Mouse (Mus musculus) hindbrain, embryonic 16.5 days (tissue): Measurements from ENCODE around the gene Tmem132c. TPM values are rescaled to one million over a fixed set of nuclear protein-coding genes. Genes with fewer than 3 reads are reported as not detected.

Experiments
- ATAC-seq: fragments of 200-750 bp; cut with Nextera tagmentation; 2 replicates; pipeline ENCODE4 v1.8.0; 2017; ENCODE audit warnings: moderate TSS enrichment, moderate library complexity
- H3K27ac ChIP-seq: fragments of 300-500 bp; sonication (generic); 2 replicates; pipeline ENCODE4 v1.5.1; 2014; ENCODE audit warnings: low read depth, mild to moderate bottlenecking, control low read depth, low read length, moderate library complexity
- H3K27me3 ChIP-seq: fragments of 300-500 bp; sonication (generic); replicated peaks from 2 replicates; pipeline ENCODE4 v1.6.1; 2014; ENCODE audit warnings: low read length; ENCODE audit not compliant: control insufficient read depth, insufficient read depth
- H3K36me3 ChIP-seq: fragments of 300-500 bp; sonication (generic); 2 replicates; pipeline ENCODE4 v1.6.1; 2014; ENCODE audit warnings: mild to moderate bottlenecking, low read length, moderate library complexity, mixed read lengths; ENCODE audit not compliant: control insufficient read depth, insufficient read depth
- H3K4me1 ChIP-seq: fragments of 300-500 bp; sonication (generic); 2 replicates; pipeline ENCODE4 v1.6.1; 2014; ENCODE audit warnings: low read depth, low read length; ENCODE audit not compliant: control insufficient read depth, insufficient read depth
- H3K4me2 ChIP-seq: fragments of 300-500 bp; sonication (generic); 2 replicates; pipeline ENCODE4 v1.6.1; 2014; ENCODE audit warnings: mild to moderate bottlenecking, low read length, control low read depth, moderate library complexity
- H3K4me3 ChIP-seq: fragments of 300-500 bp; sonication (generic); 2 replicates; pipeline ENCODE4 v1.5.1; 2014; ENCODE audit warnings: mild to moderate bottlenecking, low read length, control low read depth, moderate library complexity
- H3K9ac ChIP-seq: fragments of 300-500 bp; sonication (generic); 2 replicates; pipeline ENCODE4 v1.6.1; 2014; ENCODE audit warnings: low read depth, mild to moderate bottlenecking, control low read depth, low read length, moderate library complexity
- H3K9me3 ChIP-seq: fragments of 300-500 bp; sonication (generic); 2 replicates; pipeline ENCODE4 v1.6.1; 2014; ENCODE audit warnings: mild to moderate bottlenecking, low read length, moderate library complexity; ENCODE audit not compliant: control insufficient read depth
- WGBS: fragments of 180-500 bp; shearing (Covaris S2); extraction: QIAGEN DNeasy Blood & Tissue Kit; methylation state at CpG from one replicate; pipeline ENCODE4 v1.1.7; 2014; 5-methylcytosine and 5-hydroxymethylcytosine counted together
- polyA plus RNA-seq: library from polyadenylated mRNA; unstranded; fragments of >200 nt; fragmentation: Nextera tagmentation; extraction: Ambion mirVana; gene quantifications from 2 replicates; pipeline ENCODE4 v1.2.1, GENCODE M21; 2015

Tmem132c gene
- polyA plus RNA-seq, 1 experiment from 2014 or later = 12.0 TPM

DNA sequence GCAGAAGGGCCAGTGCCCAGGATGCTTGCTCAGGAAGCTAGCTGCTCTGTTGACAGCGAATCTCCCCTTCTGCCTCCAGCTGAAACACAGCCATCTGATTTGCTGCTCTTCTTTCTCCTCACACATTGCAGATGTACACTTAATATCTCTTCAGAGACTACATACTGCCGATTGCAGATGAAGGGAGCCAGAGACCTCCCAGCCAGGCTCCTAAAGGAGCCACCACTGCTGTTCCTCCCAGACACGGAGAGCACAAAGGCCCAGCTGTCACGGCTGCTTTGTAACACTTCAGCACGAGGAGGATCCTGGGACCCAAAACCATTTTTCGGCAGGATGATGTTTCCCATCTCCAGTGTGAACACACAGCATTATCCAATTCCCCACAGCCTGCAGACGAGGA lies 255.3 kb downstream of the Tmem132c start:
- Histone ChIP-seq H3K9me3 (no peaks in the 10 kb centered on the region), H3K9ac (0 out of 2 replicates have a peak overlapping the region, but pooled peaks have one; percentile 7), H3K4me1 (peaks cover 17% of the 10 kb centered on the region), H3K27ac (no peak overlapping the region), H3K4me3 (no peak overlapping the region), H3K4me2 (no peak overlapping the region), H3K36me3 (no peaks in the 10 kb centered on the region), H3K27me3 (no peaks in the 10 kb centered on the region)
- no peak; the same call in 1 of the 2 replicates for ATAC-seq
- 28% methylated on average over 7 of the region's 7 CpGs for WGBS

DNA sequence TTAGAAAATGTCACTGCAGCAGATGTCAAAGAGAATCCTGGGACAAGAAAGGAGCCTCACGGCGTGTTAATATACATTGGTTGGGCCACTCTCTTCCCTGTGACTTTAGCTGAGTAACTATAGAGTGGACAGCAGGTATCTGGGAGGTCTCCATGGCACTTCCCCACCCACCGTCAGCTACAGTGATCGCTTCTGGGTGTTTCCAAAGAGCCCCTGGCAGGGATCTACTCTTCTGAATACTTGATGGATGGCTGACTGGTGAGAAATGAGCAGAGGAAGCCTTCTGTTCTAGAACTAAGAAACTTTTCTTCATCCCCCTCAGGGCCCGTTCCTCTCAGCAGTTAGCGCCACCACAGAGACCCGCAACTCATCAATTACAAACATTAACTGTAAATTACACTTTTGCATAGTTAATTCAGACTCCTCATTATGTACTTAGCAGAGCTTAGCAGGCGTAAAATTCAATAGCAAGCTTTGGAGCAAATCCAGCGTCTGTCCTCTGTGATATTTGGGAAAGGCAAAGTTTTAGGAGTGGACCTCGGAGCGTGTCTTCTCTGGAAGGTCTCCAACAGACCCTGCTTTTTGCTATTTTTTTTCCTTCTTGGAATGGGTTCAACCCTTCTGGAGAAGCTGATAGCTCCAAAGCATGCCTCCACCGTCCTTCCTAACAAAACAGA lies 257.7 kb downstream of the Tmem132c start:
- Histone ChIP-seq H3K27me3 (no peaks in the 10 kb centered on the region), H3K9ac (no peak overlapping the region), H3K36me3 (no peaks in the 10 kb centered on the region), H3K4me3 (no peak overlapping the region), H3K4me2 (no peak overlapping the region), H3K4me1 (peaks cover 17% of the 10 kb centered on the region), H3K9me3 (no peaks in the 10 kb centered on the region), H3K27ac (no peak overlapping the region)
- 26% methylated on average over 12 of the region's 12 CpGs for WGBS
- ATAC-seq = peak; percentile 48; the same call in 1 of the 2 replicates

- no peak for ATAC-seq
- H3K4me3 ChIP-seq = no peak overlapping the region
- WGBS = 42% methylated on average over 7 of the region's 7 CpGs
- no peak overlapping the region for H3K4me2 ChIP-seq
- H3K4me1 ChIP-seq = peaks cover 13% of the 10 kb centered on the region
- H3K27ac ChIP-seq = no peak overlapping the region
- H3K9me3 ChIP-seq = no peaks in the 10 kb centered on the region
- no peaks in the 10 kb centered on the region for H3K36me3 ChIP-seq
- H3K9ac ChIP-seq = no peak overlapping the region
- no peaks in the 10 kb centered on the region for H3K27me3 ChIP-seq
Measured at GRCm38 (mm10) chr5:127502838-127503237, 261.2 kb downstream of the Tmem132c start.

DNA sequence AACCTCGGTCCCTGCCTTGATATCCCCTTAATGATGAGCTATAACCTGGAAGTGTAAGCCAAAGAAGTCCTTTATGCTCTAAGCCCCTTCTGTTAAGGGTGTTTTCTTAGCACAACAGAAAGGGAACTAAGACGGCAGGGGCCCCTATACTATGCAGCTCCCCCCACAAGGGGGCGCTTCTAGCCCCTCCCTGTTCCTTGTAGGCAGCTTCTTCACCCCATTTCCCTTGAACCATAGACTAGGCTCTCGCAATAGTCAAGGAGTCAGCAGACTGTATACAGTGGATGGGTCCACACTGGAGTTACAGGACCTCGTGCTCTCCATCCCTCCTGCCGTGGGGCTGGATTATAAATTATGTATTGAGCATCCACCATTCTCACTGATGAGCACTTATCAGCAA lies 264.1 kb downstream of the Tmem132c start:
- H3K4me3 ChIP-seq = no peak overlapping the region
- H3K27me3 ChIP-seq = no peaks in the 10 kb centered on the region
- no peak overlapping the region for H3K4me2 ChIP-seq
- no peaks in the 10 kb centered on the region for H3K4me1 ChIP-seq
- 67% methylated on average over 6 of the region's 6 CpGs for WGBS
- no peaks in the 10 kb centered on the region for H3K36me3 ChIP-seq
- ATAC-seq = no peak
- H3K27ac ChIP-seq = no peak overlapping the region
- no peaks in the 10 kb centered on the region for H3K9me3 ChIP-seq
- no peak overlapping the region for H3K9ac ChIP-seq

DNA sequence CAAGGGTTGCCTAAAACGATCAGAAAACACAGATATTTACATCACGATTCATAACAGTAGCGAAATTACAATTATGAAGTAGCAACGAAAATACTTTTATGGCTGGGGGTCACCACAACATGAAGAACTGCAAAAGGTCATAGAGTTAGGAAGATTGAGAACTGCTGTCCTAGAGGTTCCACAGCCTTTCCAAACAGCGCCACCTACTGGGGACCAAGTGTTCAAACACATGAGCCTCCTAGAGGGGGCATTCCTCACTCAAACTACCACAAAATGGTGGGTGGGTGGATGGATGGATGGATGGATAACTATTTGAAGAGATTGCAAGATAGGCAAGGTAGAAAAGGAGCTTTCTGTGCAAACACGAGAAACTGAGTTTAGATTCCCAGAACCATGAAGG lies 270.0 kb downstream of the Tmem132c start:
- Histone ChIP-seq H3K9ac (no peak overlapping the region), H3K27me3 (no peaks in the 10 kb centered on the region), H3K4me3 (no peak overlapping the region), H3K4me1 (no peaks in the 10 kb centered on the region), H3K4me2 (no peak overlapping the region), H3K9me3 (no peaks in the 10 kb centered on the region), H3K27ac (no peak overlapping the region), H3K36me3 (no peaks in the 10 kb centered on the region)
- ATAC-seq = no peak
- 91% methylated on average over 6 of the region's 6 CpGs for WGBS

GRCm38 (mm10) chr5:127515960-127516359 lies 274.4 kb downstream of the Tmem132c start:
- Histone ChIP-seq H3K27ac (no peak overlapping the region), H3K9me3 (no peaks in the 10 kb centered on the region), H3K27me3 (no peaks in the 10 kb centered on the region), H3K36me3 (no peaks in the 10 kb centered on the region), H3K4me1 (no peaks in the 10 kb centered on the region), H3K4me3 (no peak overlapping the region), H3K4me2 (no peak overlapping the region), H3K9ac (no peak overlapping the region)
- WGBS = 73% methylated on average over 9 of the region's 9 CpGs
- ATAC-seq = no peak

GRCm38 (mm10) chr5:127522744-127523476 lies 281.3 kb downstream of the Tmem132c start:
- Histone ChIP-seq H3K36me3 (no peaks in the 10 kb centered on the region), H3K4me1 (no peaks in the 10 kb centered on the region), H3K4me2 (no peak overlapping the region), H3K27ac (no peak overlapping the region), H3K9ac (no peak overlapping the region), H3K9me3 (no peaks in the 10 kb centered on the region), H3K4me3 (no peak overlapping the region), H3K27me3 (no peaks in the 10 kb centered on the region)
- no peak for ATAC-seq
- WGBS = 57% methylated on average over 9 of the region's 9 CpGs

GRCm38 (mm10) chr5:127527344-127527974 lies 285.9 kb downstream of the Tmem132c start:
- no peaks in the 10 kb centered on the region for H3K9me3 ChIP-seq
- no peaks in the 10 kb centered on the region for H3K4me1 ChIP-seq
- no peaks in the 10 kb centered on the region for H3K36me3 ChIP-seq
- H3K27ac ChIP-seq = no peak overlapping the region
- WGBS = 86% methylated on average over 10 of the region's 10 CpGs
- no peak overlapping the region for H3K4me2 ChIP-seq
- H3K9ac ChIP-seq = no peak overlapping the region
- H3K4me3 ChIP-seq = no peak overlapping the region
- no peak for ATAC-seq
- no peaks in the 10 kb centered on the region for H3K27me3 ChIP-seq

DNA sequence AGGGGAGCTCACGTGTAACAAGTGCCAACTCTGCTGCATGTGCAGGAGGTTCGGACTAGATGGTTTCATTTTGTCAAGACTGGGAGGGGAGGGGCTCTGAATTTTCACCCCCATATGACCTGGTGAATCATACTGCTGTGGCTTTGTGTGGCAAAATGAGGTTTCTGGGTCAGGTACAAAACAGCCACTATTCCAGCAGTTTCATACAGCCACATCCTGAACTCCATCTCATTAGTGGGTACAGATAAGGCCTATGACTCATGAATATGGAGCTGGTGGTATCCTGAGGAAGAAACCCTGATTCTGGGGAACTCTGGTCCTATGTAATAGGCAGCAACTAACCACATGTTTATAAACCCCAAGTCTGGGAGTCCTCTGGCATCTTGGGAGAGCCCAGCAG lies 295.9 kb downstream of the Tmem132c start:
- WGBS = 69% methylated on average over 2 of the region's 2 CpGs

More for the DNA sequence above, 295.9 kb downstream of the Tmem132c start:
- Histone ChIP-seq H3K9me3 (no peaks in the 10 kb centered on the region), H3K4me3 (no peak overlapping the region), H3K4me1 (no peaks in the 10 kb centered on the region), H3K27me3 (no peaks in the 10 kb centered on the region), H3K4me2 (no peak overlapping the region), H3K9ac (no peak overlapping the region), H3K27ac (no peak overlapping the region), H3K36me3 (no peaks in the 10 kb centered on the region)
- no peak for ATAC-seq
